Mouse (Mus musculus) urinary bladder, postnatal 4 days (tissue): ENCODE results near the gene Zbtb16.

Experiments
- DNase-seq, 2 experiments: peaks; one replicate each; pipeline ENCODE4 v3.0.0; 2021 to 2022; ENCODE audit warnings: low spot score in 2 of 2

Zbtb16 gene

DNA sequence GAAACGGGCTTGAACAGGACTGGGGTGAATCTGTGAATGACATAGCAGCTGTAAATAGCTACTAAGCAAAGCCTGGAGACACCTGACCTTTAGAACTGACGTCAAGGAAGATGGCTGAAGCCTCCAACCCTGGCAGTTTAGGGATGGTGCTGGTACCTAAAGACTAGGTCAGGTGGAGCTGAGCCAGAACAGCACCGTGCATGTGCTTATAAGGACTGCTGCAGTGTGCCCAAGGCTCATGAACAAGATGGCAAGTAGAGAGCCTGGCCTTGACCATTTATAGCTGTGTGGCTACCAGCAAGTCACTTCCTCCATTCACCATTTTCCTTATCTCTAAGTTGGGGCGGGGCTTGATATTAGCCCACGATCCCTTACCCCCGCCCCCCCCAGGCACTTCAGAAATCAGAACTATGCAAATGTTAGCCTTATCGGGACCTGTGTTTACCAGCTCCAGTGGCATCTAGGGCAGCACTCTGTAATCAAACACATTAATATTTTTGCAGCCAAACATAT, 9.6 kb downstream of the Zbtb16 start:
- no peak for DNase-seq

DNA sequence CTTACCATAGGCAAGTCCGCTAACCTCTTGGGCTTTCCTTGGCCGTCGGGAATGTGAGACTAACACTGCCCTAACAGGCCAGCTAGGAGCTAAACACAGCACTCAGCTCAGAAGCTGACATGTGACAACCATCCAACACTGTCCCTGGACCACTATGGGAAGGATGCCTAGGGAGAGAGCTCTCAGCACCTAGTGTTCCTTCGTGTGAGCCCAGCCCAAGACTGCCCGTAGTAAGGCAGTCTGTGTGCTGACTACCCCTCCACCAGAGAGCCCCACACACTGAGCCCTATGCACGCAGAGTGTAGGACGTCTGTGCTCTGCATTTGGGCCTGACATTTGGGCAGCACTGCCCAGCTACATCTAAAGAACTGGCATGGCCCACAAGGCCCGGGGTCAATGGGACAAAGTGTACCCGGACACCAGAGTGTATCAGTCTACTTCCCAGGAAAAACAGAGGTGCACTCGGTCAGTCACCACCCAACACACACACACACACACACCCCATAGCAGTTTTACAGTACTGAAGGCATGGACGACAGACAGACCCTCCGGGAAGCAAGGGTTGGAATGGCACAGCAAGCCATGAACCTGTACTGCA, 11.4 kb downstream of the Zbtb16 start:
- no peak for DNase-seq

DNA sequence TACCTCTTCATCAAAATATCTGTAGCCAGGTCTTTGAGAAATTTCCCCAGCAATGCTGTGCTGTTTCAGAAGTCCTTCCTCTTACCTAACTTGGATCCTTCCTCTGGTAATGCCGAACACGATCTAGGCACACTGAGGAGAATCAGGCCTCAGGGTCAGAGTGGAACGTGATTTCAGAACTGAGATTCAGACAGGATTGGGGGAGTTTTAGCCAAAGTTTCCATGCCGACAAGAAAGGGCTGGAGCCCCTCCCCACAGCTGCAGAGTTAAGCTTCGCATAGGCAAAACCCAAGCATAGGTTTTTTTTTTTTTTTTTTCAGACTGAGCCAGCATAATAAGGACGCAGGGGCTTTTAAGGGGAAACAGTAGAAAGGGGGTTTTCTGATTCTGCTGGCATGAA, 12.2 kb downstream of the Zbtb16 start:
- DNase-seq: no peak

DNA sequence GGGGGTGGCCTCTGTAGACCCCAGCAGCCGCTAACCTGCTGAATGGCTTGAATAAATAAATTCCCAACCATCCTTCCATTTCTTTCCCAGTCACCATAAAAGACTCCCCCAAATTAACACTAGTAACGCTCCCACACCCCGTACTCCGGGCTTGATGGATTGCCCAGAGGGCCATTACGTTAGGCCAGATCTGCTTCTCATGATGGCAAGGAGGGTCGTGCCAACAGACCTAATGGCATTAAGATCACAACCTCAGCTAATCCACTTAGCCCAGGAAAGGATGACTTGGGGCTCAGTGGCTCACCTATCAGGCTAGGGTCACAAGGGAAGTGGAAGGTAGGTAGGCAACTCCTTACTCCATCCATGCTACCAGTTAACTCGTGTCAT, 12.7 kb downstream of the Zbtb16 start:
- no peak for DNase-seq

DNA sequence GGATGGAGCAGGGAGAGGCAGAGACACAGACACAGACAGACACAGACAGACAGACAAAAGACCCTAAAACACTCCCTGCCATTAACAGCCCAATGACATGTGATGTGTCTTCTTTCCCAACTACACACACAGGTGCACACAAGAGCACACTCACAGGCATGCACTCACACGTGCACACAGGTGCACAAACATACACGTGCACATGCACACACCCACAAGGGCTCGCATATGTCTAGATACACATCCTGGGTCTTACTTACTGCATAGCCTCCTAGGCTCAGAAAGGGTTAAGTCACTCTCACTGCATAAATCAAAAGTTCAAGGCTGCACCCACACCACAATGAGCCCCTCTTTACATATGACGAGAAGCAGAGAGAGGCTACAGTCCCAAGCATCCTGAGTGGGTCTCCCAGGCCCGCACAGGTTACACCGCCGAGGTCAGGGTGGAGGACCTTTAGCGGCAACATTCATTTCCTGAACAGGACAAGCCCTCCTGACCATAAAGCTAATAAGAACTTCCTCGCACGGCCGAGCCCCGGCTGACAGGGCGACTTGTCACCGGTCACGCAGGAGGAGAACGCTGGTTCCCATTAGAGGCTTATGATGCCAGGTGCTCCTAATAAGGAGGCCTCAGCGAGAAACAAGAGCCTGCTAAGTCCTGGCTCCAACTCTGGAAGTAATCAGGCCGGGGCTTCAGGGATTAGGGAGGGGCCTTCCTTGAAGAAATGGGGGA, 13.3 kb downstream of the Zbtb16 start:
- no peak for DNase-seq

DNA sequence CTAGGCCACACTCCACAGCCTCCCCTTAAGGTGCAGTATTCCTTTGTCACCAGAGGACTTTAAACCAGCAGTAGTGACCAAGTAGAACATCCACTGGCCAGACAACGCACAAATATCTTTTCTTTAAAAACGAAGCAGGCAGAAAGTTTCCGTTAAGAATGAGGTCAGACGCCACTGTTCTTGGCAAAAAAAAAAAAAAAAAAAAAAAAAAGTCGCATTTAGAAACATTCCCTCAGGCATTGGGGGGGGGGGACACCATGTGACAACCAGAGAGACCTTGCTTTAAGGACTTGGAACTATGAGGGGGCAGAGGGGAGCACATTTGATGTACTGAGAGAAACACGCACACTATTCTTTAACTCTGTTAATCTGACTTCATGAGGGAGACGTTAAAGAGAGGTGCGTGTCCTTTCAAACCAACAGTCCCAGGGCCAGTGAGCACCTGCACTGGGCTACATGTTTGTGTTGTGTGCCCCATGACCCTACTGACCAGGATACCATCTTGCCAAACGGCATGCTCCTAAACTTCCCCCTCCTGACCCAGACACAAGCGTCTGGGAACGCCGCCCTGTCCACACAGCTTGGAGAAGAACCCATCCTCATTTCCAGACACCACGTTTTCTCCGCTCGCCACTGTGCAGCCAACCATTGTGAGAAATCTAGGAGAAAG, 14.0 kb downstream of the Zbtb16 start:
- no peak for DNase-seq

DNA sequence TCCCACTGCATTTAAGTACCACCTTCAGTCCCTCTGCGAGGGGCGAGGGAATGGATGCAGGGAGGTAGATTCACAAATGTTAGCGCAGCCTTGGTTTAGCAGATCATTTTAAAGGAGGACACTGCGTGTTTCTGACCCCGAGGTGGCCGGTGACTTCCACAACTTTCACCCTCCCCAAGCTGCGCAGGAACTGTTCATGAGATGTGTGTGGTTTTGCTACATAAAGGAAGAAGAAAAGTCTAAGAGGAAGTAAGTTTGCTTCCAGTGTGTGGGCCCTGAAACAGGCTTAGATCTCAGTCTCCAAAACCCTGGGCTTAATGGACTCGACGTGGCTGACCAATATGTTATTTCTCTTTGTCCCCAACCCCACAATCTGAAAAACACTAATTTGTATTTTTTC, 14.6 kb downstream of the Zbtb16 start:
- no peak for DNase-seq

DNA sequence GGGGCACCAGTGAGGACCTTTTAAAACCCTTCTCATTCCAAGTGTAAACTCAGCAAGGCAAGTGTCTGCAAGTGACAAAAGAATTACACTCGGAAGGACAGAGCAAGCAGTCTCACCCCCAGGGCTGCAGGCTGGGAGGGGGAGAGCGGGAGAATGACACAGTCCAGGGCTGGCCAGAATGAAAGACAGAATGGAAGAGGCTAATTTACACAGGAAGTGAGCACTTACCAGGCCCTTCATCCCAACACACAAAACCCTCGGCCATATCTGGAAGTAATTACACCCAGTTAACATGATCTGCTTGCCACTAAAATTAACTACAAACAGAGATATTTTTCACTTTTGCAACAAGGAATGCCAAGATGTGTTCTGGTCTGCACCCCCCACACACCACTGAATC, 15.2 kb downstream of the Zbtb16 start:
- DNase-seq: no peak

DNA sequence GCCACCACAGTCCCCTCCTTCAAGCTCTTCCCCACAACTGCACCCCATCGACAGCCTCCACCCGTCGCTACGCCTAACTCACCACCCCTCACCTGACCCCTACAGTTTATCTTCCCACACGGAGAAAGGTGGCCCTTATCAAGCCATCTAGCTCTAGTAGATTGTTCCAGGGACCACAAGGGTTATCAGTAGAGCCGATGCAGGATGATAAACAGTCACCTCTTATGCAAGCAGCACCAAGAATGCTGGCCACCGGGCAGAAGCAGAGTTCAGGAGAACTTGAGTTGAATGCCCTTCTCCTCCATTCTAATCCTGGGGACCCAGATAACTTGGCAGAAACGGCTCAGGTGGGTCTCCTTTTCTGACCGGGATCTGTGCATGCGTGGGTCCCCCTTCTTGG, 16.3 kb downstream of the Zbtb16 start:
- DNase-seq: no peak

DNA sequence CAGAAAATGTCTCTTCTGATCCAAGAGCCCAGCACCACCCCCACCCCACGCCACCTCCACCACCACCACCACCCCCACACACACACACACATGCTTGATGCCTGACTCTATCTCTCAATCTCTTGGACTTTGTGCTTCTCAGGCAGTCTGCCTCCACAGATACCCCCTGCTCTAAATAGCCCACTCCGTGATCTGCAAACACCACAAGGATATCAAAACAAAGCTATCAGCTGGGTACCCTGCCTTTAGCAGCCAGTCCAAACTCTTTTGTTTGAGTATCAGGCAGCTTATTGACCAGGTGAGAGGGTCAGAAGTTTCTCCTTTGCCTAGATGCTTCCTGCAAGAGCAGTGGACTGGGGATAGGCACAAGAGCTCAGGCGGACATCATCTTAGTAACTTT, 16.9 kb downstream of the Zbtb16 start:
- DNase-seq: no peak

DNA sequence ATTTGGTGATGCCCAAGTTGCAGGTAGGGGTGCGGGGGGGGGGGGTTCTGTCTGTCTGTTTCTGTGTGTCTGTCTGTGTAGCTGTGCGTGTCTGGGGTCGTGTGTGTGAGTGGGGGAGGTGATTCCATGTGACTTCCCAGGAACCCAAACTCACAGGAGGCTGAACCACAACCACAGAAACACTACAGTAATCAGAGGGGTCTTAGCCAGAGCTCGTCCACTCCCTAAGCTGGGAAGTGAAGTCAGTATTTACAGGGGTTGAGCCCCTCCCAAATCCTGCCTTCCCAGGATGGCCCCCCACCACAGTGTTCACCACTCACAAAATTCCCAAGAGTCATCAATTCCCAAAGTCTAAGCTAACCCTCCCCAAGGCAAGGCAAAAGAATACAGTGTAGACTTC, 18.1 kb downstream of the Zbtb16 start:
- DNase-seq: no peak

DNA sequence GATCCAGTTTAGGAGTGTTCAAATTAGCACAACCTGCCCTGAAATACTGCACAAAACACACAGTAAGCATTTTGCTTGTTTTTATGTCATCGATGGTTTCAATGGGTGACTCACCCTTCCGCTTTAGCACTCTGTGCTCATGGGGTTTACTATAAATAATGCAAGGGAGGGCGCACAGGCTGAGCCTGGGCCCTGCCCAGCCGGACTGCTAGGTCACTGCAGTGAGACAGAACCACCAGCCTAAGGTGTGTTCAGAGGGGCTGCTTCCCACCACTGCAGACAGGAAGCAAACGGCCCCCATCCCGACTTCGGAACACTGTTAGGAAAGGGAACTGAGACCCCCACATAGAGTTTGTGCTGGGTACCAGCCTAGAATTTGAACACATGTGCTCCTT, 18.6 kb downstream of the Zbtb16 start:
- no peak for DNase-seq

DNA sequence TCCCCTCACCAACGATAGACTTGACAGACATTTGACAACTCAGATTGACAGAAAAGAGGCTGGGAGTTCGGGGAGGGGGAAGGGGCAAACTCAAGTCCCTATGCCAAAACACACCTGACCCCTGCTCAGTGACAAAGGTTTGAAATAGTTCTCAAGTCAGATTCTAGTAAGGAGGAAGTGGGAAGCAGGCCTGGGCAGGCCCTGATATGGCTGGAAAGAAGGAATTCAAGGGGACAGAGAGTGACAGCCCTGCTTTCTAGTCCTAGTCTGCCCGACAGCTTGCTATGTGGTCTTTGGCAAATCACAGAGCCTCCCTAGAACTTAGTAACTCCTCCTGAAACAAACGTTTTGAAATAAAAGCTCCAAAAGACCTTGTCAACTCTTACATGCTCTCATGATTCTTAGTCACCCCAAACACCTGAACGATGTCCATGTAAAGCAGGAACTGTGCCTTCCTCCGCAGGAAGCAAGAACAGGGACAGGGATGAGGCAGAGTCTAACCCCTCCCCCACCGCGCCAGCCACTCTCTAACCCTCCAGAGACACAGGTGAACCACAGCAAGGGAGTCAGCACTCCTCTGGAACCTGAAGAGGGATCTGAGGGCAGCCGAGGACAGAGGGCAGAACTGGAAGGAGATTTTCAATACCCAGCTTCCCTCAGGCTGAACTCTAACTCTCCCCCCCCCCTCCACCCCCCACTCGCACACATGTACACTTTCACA, 19.2 kb downstream of the Zbtb16 start:
- no peak for DNase-seq

DNA sequence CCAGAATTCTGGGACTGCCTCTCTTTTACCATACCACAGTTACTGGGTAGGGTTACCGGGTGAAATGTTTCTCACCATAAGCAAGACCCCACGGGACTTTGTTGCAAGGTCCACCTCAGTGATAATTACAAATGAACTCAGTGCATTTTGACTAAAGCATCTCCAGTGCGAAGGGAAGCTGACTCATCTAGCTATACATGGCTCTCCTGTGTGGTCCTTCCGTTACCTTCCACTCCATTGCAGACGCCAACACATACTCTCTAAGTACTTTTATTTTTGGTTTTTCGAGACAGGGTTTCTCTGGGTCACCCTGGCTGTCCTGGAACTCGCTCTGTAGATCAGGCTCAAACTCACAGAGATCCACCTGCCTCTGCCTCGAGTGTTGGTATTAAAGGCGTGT, 19.9 kb downstream of the Zbtb16 start:
- DNase-seq: no peak

DNA sequence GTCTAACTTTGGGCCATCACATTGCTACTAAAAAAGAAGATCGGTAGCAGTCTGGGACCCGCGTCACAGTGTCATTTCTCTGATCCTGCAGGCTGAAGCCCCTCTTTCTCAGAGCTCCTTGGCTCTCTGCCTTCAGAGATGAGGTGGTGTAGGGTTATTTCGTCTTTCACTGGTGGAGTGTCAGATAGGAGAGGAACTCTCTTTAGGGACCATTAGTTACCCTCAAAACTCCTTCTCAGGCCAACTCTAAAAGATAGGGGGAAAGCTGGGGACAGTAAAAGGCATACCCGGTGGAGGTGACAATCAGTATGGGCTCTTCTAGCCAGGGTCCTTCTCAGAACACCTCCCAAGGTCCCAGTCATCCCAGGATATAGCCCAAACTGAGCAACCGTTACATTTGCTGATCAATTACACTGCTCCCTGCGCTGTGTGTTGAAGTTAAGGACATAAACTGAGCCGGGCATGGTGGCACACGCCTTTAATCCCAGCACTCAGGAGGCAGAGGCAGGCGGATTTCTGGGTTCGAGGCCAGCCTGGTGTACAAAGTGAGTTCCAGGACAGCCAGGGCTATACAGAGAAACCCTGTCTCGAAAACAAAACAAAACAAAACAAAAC, 21.0 kb downstream of the Zbtb16 start:
- DNase-seq: no peak

DNA sequence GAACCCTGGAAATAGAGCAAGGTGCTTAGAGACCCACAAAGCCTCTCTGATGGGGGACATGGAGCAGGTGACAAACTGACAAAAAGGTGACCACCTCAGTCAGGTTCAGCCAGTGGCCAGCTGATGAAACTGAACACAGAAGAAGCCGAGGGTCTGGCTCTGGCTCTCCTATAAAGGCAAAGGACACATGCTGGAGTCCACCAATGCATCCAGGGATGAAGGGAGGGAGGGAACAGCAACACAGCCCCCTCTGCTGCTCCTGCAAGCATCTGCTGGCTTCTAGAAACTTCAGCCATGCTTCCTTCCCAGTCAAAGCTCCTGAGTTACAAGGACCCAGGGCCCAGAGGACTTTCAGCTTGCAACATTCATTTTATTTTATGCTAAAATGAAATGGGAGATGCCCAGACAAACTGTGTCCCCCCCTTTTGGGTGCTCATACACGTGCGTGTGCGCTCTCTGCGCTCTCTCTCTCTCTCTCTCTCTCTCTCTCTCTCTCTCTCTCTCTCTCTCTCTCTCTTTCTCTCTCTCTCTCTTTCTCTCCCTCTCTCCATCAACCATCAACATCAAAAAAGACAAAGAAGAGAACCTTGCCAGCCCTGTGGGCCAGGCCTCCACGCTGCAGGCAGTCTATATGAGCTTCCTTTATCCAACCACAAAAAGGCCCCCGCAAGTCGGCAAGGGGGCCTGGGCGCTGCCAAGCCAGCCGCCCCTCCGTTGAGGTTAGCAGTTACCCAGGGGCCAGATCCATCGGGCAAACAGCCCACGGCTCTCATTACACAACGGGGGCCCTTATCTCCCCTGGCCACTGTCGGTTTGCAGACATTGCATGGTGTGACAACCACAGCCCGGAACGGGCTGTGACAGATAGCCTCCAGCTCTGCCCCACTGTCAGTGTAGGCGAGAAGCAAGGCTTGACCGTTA, 21.8 kb downstream of the Zbtb16 start:
- no peak for DNase-seq

DNA sequence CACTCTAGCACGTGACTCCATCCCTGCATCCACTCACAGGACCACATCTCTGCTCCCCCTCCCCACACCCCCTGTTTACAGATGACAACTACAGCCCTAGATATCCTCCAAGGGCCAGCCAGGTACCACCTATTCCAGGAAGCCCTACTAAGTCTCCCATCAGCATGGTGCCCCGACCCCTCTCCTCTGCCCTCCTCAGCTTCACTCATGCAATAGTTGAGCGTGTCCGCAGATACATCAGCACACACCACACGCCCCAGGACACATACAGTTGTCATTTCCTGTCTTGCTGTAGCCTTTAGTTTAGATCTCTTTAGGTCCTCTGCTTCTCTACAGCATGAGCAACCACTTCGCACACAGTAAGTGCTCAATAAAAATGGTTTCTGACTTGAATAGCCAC, 23.7 kb downstream of the Zbtb16 start:
- no peak for DNase-seq

DNA sequence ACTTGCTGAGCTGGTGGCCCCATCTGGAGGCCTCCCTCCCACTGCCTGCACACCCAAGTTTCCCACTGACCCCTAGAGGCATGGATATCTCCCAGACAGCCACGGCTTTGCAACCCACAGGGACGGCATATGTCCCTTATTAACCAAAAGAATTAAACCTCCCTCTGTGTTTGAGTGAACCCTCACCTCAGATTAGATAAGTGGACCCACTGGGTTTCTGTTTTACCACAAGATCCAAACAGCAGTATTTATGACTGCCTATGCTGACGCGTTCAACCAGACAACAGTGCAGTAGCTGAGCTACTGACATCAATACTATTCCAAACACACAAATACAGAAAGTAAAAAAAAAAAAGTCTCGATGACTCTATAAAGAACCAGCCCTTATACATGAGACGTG, 29.4 kb downstream of the Zbtb16 start:
- no peak for DNase-seq

DNA sequence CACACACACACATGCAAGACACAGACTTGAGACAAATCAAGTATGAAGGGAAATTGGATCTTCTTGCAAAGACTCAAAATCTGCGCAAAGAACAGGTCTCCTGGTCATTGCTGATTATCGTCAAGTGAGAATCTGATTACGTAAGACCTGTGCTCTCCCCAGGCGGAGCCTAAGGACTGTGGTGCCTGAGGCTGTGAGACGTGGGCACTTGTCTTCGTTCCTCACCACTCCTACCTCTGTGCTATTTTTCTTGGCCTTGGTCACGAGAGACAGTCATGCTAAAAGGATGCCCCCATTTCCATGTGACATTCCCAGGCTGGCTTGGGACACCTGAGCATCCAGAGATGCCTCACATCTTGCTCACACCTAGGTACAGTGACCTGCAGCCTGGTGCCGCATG, 30.2 kb downstream of the Zbtb16 start:
- no peak for DNase-seq

DNA sequence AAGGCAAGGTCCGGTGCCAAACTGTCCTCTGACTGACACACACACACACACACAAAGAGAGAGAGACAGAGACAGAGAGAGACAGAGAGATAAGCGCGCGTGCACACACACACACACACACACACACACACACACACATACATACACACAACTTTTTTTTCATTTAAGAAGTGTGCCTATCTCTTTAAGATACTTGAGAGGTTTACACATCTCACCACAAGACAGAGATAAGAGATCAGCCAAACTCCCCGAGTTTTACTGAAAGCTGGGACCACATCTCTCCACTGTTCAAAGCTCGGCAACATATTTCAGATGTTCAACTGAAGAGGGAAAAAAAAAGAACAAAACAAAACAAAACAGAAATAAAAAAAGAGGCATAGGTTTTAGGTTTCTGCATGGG, 31.5 kb downstream of the Zbtb16 start:
- DNase-seq: no peak
